Comparison of ENCODE assay signal across 10 mouse cellular contexts in the genomic region with DNA sequence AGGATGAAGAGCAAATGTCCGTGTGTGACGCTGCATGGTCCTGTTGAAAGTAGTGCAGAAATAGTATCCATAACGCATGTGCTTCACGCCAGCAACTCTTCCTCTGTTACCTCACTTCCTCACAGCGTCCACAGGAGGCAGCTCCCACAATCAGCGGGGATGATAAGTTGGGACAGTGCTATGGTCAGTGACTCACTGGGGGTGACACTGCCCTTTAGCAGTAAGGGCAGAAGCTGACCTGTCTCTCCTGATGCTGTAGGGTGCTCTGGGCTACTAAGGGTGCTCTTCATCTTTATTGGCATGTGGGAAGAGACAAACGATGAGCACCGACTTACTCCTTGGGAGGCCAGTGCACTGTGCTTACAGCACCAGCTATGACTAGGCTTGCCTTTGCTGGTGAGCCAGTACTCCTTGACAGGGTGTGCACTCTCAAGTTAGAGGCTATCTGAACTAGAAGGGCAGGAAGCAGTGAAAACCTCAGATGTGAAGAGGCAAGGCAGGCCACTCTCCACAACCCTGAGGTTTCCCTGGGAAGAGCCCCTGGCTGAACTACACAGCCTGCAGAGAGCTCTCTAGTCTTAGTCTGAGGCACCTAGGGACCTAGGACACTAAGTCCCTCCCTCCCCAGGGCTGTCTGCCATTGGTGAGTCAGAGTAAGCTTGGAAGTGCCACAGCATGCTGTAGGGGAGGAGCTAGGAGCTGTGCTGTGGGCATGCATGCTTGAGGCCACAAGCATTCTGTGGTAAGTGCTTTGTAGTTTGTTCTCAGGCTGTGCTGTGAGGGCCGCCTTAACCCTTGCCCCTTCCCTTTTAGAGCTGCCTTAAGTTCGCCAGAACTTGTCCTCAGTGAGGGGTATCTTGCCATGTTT. TPM values are rescaled to one million over a fixed set of nuclear protein-coding genes. Genes with fewer than 3 reads are reported as not detected.
A peak's percentile ranks its signal among the peaks of the same experiment; 100 is the strongest.
DNase-seq lines count a peak whose midpoint lies in the region; ATAC-seq and TF ChIP-seq lines count a peak whose summit lies in the region.
"Had no signal": no experiment of that assay in that cellular context is flagged by ENCODE, and none has a peak within 500 bp of the region (broad histone marks: within the 10 kb centered on the region; RNA-seq: fewer than 3 reads in every experiment).

No protein-coding gene starts in this region.

- no peak overlapping the region for H3K4me3 ChIP-seq in forebrain, embryonic 10.5 days
- H3K4me3 ChIP-seq in forebrain, embryonic 14.5 days (ENCODE audit: low read depth, low read length) = no peak overlapping the region
- H3K4me3 ChIP-seq in intestine, postnatal 0 days (ENCODE audit: low read depth, low read length) = no peak overlapping the region
- no peak overlapping the region for H3K4me3 ChIP-seq in midbrain, embryonic 13.5 days (replicated peaks)
- H3K4me3 ChIP-seq: limb, embryonic 13.5 days had no signal

- H3K9ac ChIP-seq in forebrain, embryonic 14.5 days (ENCODE audit: low read length) = no peak overlapping the region
- no peak overlapping the region for H3K9ac ChIP-seq in intestine, postnatal 0 days (ENCODE audit: low read depth, low read length)
- H3K9ac ChIP-seq in midbrain, embryonic 13.5 days (replicated peaks) = no peak overlapping the region
- H3K9ac ChIP-seq: limb, embryonic 13.5 days had no signal

- WGBS in forebrain, embryonic 10.5 days = 68% methylated on average over 10 of the region's 10 CpGs
- WGBS in forebrain, embryonic 14.5 days = 68% methylated on average over 10 of the region's 10 CpGs
- WGBS in intestine, postnatal 0 days = 65% methylated on average over 10 of the region's 10 CpGs
- WGBS in midbrain, embryonic 13.5 days = 75% methylated on average over 10 of the region's 10 CpGs

- no peak for ATAC-seq in forebrain, embryonic 14.5 days
- ATAC-seq in intestine, postnatal 0 days = 0 out of 2 replicates have a peak, but pooled peaks have one; percentile 36
- ATAC-seq in midbrain, embryonic 13.5 days = peak; percentile 65

- H3K9me3 ChIP-seq in forebrain, embryonic 10.5 days = no peaks in the 10 kb centered on the region
- no peaks in the 10 kb centered on the region for H3K9me3 ChIP-seq in forebrain, embryonic 14.5 days (replicated peaks; ENCODE audit: control insufficient read depth, low read length)
- H3K9me3 ChIP-seq in intestine, postnatal 0 days (ENCODE audit: control insufficient read depth) = no peaks in the 10 kb centered on the region
- no peaks in the 10 kb centered on the region for H3K9me3 ChIP-seq in midbrain, embryonic 13.5 days
- H3K9me3 ChIP-seq: G1E; limb, embryonic 13.5 days had no signal

- H3K27me3 ChIP-seq in forebrain, embryonic 10.5 days (ENCODE audit: poor library complexity, severe bottlenecking) = no peaks in the 10 kb centered on the region
- no peaks in the 10 kb centered on the region for H3K27me3 ChIP-seq in forebrain, embryonic 14.5 days (replicated peaks; ENCODE audit: control insufficient read depth, insufficient read depth, low read length)
- no peaks in the 10 kb centered on the region for H3K27me3 ChIP-seq in intestine, postnatal 0 days (replicated peaks; ENCODE audit: control insufficient read depth, insufficient read depth, low read length)
- H3K27me3 ChIP-seq in midbrain, embryonic 13.5 days = no peaks in the 10 kb centered on the region
- H3K27me3 ChIP-seq: limb, embryonic 13.5 days had no signal

- H3K4me1 ChIP-seq in forebrain, embryonic 10.5 days = peaks cover 11% of the 10 kb centered on the region
- no peaks in the 10 kb centered on the region for H3K4me1 ChIP-seq in forebrain, embryonic 14.5 days (ENCODE audit: control insufficient read depth, insufficient read depth, low read length)
- no peaks in the 10 kb centered on the region for H3K4me1 ChIP-seq in intestine, postnatal 0 days (replicated peaks; ENCODE audit: control insufficient read depth, insufficient read depth, low read length)
- no peaks in the 10 kb centered on the region for H3K4me1 ChIP-seq in midbrain, embryonic 13.5 days (replicated peaks)

- no peak for DNase-seq in forebrain, embryonic 10.5 days (ENCODE audit: extremely low spot score, low spot score)
- DNase-seq in forebrain, embryonic 14.5 days (ENCODE audit: low spot score) = no peak
- peak; percentile 80 for DNase-seq in 3134 (ENCODE audit: extremely low read depth, insufficient read length, low spot score)
- DNase-seq in c-Kit-positive CD71-positive TER-119-negative erythroid progenitor cells, embryonic 14.5 days (ENCODE audit: low read depth) = peak; percentile 4
- DNase-seq in cerebellum, postnatal 10 days = no peak
- DNase-seq in layer of hippocampus, adult 9-10 months (ENCODE audit: low spot score) = no peak

- H3K36me3 ChIP-seq in forebrain, embryonic 10.5 days (replicated peaks) = peaks cover 42% of the 10 kb centered on the region
- H3K36me3 ChIP-seq in forebrain, embryonic 14.5 days (ENCODE audit: control insufficient read depth, insufficient read depth, low read length) = peaks cover 31% of the 10 kb centered on the region
- no peaks in the 10 kb centered on the region; the same call in 1 of the 2 replicates for H3K36me3 ChIP-seq in intestine, postnatal 0 days (ENCODE audit: control insufficient read depth, insufficient read depth)
- peaks cover 33% of the 10 kb centered on the region for H3K36me3 ChIP-seq in midbrain, embryonic 13.5 days

- no peak for TF ChIP-seq CTCF in intestine, postnatal 0 days (IDR thresholded peaks at IDR 0.05; ENCODE audit: low read depth)

- 0 out of 2 replicates have a peak overlapping the region, but pooled peaks have one; percentile 2 for H3K27ac ChIP-seq in forebrain, embryonic 10.5 days
- H3K27ac ChIP-seq in forebrain, embryonic 14.5 days (ENCODE audit: low read depth, low read length) = no peak overlapping the region
- no peak overlapping the region for H3K27ac ChIP-seq in intestine, postnatal 0 days (ENCODE audit: low read depth, low read length)
- H3K27ac ChIP-seq in midbrain, embryonic 13.5 days = no peak overlapping the region
- H3K27ac ChIP-seq: limb, embryonic 13.5 days had no signal

- H3K4me2 ChIP-seq in forebrain, embryonic 14.5 days (ENCODE audit: low read length) = no peak overlapping the region
- no peak overlapping the region for H3K4me2 ChIP-seq in intestine, postnatal 0 days (replicated peaks; ENCODE audit: low read depth)
- no peak overlapping the region for H3K4me2 ChIP-seq in midbrain, embryonic 13.5 days (replicated peaks)
- H3K4me2 ChIP-seq: limb, embryonic 13.5 days had no signal

RNA-seq across cellular contexts. Expression of a gene that starts 10.2 kb away (rescaled TPM):
- 0.61 and 1.1 TPM in 2 replicates for polyA plus RNA-seq in forebrain, embryonic 10.5 days (2016; fragmentation: Nextera tagmentation; extraction: Ambion mirVana)
- polyA plus RNA-seq in forebrain, embryonic 14.5 days (2014; fragmentation: Nextera tagmentation; extraction: Ambion mirVana) = 0.10 and 0.14 TPM in 2 replicates
- polyA plus RNA-seq in intestine, postnatal 0 days (2015; fragmentation: Nextera tagmentation; extraction: Ambion mirVana) = 1.5 and 1.9 TPM in 2 replicates
- 0.50 and 0.59 TPM in 2 replicates for polyA plus RNA-seq in midbrain, embryonic 13.5 days (2015; fragmentation: Nextera tagmentation; extraction: Ambion mirVana)
- polyA plus RNA-seq: G1E had no signal

Comparison
In these comparisons a context has a peak if more than half of its experiments do, and no peak if none do; other contexts are left out.
1. DNase-seq: peak in 3134 (single experiment) and c-Kit-positive CD71-positive TER-119-negative erythroid progenitor cells, embryonic 14.5 days (single experiment); none in forebrain, embryonic 10.5 days (single experiment), forebrain, embryonic 14.5 days (single experiment), cerebellum, postnatal 10 days (0 of 2) and layer of hippocampus, adult 9-10 months (single experiment).